Mouse (Mus musculus) cortical plate, adult 2 months (tissue): ENCODE results near the gene Opa1. TPM values are rescaled to one million over a fixed set of nuclear protein-coding genes. Genes with fewer than 3 reads are reported as not detected.

Source experiments
- H3K27ac ChIP-seq: fragments of 200-500 bp; 2 replicates; pipeline ENCODE4 v1.5.1; 2012; ENCODE audit warnings: low read length, control low read depth, inconsistent platforms; ENCODE audit not compliant: insufficient read depth
- H3K4me1 ChIP-seq: fragments of 200-500 bp; 2 replicates; pipeline ENCODE4 v1.6.1; 2011; ENCODE audit warnings: low read length; ENCODE audit not compliant: control insufficient read depth, insufficient read depth
- H3K4me3 ChIP-seq: fragments of 200-500 bp; 2 replicates; pipeline ENCODE4 v1.5.1; 2011; ENCODE audit warnings: mild to moderate bottlenecking, low read length, control low read depth; ENCODE audit not compliant: insufficient read depth
- CTCF ChIP-seq: fragments of 200-500 bp; IDR thresholded peaks from 2 replicates; pipeline ENCODE4 v1.5.1; 2011; ENCODE audit warnings: mild to moderate bottlenecking, control low read depth, low read length; ENCODE audit not compliant: insufficient read depth; ENCODE audit errors: extremely low read depth
- POLR2A ChIP-seq: fragments of 200-500 bp; IDR thresholded peaks from 2 replicates; pipeline ENCODE4 v1.6.1; 2011; ENCODE audit warnings: mild to moderate bottlenecking, low read length, control low read depth; ENCODE audit not compliant: insufficient read depth; ENCODE audit errors: extremely low read depth
- polyA plus RNA-seq: library from polyadenylated mRNA; depleted of rRNA; stranded (reverse); fragments of >200 nt; gene quantifications from 2 replicates; pipeline ENCODE4 v1.2.3, GENCODE M21; 2012; rRNA removed

The Opa1 gene
- polyA plus RNA-seq, 1 experiment: 52.2 TPM

DNA sequence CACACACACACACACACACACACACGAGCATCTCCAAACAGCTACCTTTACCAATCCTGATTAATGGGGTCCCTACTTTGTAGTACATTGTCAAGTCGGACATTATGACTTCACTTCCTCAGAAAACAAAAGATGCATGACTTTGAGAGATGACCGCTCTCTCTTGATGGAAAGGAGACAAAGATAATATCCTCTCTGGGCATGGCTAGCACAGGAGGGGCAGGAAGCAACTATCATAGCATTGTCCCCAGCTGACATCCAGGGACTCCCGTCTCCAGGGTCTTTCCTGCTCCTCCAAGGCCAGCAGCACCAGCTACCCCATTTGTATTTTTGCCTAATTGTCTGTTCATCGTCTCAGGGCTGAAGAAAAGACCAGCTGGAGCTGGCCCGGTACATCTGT lies 107.0 kb downstream of the Opa1 start:
- H3K4me1 ChIP-seq: peaks cover 2% of the 10 kb centered on the region; the same call in 1 of the 2 replicates
- H3K27ac ChIP-seq: no peak overlapping the region
- TF ChIP-seq POLR2A: no peak
- no peak for TF ChIP-seq CTCF
- no peak overlapping the region for H3K4me3 ChIP-seq

DNA sequence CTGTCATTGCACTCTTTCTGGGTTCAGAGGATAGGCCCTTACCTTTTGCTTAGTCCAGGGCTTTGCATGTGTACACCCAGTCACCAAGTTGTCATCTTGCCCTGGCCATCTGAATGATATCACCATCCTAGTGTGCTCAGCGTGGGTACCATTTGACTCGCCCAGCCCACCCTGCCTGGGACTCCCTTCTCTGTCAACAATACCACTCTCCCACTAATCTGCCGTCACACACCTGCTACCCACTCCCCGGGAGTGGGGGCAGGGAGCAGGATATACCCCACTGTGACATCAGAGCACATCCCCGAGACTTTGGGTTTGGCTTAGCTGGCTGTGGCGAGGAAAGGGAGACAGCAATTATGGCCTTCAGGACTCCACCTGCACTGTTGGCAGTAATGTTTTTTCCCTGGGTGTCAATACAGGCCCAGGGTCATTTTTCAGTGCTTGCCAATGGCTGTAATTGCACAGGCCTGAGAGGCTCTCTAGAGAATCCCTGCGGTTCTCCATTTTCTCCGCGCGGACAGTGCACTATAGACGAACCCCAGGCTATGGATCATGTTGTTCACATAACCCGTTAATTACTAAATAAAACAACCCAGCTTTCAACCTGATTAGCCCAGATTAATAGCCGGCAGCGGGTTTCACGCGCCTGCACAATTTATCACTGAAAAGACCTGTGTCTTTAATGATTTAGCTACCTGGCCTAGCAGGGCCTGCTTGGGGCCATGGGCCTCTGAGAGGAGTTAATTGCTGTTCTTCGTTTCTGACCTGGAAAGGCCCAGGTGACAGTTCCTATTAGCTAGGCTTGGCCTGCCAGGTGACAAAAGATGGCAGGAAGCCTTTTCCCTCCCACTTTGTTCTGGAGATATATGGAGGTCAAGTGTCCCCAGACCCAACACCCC lies 109.1 kb downstream of the Opa1 start:
- Histone ChIP-seq H3K4me1 (peaks cover 2% of the 10 kb centered on the region; the same call in 1 of the 2 replicates), H3K4me3 (no peak overlapping the region), H3K27ac (no peak overlapping the region)
- TF ChIP-seq CTCF: no peak
- TF ChIP-seq POLR2A: no peak

DNA sequence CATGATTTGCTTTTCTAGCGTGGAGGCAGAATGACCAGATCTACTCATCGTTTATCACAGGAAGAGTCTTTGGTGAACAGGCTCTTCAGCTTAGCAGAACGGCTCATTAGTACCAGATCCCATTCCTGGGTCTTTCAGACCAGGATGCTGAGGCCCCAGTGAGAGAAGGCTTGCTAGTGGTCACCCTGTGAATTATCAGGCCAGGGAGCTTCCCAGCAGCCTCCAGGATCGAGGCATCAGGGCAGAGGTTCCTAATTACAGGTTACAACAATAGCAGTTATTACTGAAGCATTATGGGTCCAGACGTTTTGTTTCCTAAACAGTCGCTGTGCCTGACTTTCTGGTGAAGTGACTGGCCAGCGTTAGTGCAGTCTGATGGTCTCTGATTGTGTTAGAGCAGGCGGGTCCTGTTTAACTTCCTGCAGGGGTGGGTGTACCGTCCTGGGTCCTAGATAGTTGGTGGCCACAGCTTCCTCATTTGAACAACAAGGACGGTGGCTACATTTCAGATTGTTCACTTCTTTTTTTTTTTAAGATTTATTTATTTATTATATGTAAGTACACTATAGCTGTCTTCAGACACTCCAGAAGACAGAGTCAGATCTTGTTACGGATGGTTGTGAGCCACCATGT lies 110.2 kb downstream of the Opa1 start:
- Histone ChIP-seq H3K4me3 (no peak overlapping the region), H3K4me1 (no peaks in the 10 kb centered on the region), H3K27ac (no peak overlapping the region)
- TF ChIP-seq CTCF (no peak), POLR2A (no peak)

DNA sequence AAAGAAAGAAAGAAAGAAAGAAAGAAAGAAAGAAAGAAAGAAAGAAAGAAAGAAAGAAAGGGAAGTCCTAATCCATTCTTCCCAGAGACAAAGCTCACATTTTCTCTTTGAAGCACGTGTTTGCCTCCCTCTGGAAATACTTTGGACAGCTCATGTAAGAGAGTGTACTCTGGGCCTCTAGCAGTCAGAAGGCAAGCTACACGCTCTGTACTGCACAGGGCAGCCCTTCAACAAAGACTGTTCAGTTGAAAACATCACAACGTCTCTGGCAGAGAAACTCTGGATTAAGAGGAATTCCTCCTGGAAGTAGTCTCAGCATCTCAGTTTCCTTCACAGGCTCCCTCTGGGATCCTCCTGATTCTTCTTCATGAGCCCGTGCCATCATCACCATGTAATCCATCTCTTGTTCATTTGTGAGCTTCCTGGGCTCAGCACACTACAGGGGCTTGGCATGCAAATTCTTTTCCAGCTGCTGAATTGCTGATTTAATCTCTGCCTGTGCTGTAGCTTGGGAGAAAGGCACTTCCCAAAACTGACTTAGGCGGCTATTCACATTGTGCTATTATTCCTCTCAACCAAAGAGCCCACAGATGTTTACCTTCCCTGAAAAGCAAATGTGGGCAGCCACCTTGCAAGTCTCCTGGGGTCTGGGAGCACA lies 114.0 kb downstream of the Opa1 start:
- Histone ChIP-seq H3K27ac (no peak overlapping the region), H3K4me3 (no peak overlapping the region)

DNA sequence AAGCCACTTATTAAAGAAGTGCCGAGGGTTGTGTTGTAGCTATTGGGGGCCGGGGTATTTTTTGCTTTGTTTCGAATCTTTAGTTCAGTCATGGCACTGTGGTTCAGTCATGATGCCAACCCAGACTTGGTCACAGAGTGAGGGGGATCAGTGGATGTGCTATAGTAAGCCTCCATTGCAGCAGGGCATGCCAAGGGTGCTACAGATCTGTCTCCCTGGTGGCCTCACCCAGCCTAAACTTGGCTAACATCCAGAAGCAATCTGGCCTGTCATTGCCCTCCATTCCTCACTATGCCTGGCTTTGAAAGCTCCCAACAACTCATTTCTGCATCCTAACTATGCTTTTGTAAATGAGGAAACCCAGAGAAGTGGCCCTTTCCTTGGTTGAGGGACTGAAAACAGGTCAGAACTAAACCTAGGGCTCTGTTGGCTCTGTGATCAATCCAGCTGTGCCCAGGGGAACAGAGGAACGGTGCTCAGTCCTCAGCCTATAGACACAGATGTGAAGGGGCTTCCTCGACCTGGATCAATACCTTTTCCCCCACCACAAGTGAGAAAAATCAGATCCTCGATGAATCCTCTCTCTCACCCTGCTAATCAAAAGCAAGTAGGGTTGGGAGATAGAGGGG lies 114.8 kb downstream of the Opa1 start:
- Histone ChIP-seq H3K4me1 (no peaks in the 10 kb centered on the region), H3K27ac (no peak overlapping the region), H3K4me3 (no peak overlapping the region)
- TF ChIP-seq POLR2A: no peak
- no peak for TF ChIP-seq CTCF

More for the DNA sequence above, 114.0 kb downstream of the Opa1 start:
- TF ChIP-seq CTCF (no peak), POLR2A (no peak)
- H3K4me1 ChIP-seq: no peaks in the 10 kb centered on the region

DNA sequence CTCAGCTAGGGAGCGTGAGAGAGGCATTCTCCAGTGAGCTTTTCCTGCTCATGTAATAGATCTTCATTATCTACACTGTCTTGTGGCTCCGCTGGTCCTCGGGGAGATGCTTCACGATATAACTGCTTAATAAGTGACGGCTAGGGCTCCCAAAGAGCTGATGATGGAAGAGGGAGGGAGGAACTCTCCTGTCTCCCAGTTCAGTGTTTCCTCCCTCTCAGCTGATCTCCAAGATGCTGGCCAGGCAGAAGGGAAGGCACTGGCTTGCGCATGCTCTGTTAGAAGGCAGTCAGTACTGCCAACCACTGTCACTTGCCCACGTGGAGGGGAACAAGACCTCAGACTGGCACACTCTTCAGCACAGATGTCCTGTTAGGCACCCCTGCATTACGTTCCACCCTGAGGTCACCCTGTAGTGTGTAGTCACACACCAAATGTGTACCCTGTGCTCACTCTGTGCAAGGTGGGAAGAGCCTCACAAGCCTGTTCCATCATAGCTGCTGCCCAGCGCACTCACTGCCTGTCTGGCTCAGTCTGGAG lies 115.4 kb downstream of the Opa1 start:
- no peaks in the 10 kb centered on the region for H3K4me1 ChIP-seq

More for the DNA sequence above, 115.4 kb downstream of the Opa1 start:
- H3K4me3 ChIP-seq: no peak overlapping the region
- no peak overlapping the region for H3K27ac ChIP-seq
- no peak for TF ChIP-seq CTCF
- no peak for TF ChIP-seq POLR2A

Other genes with a start within 250 kb of the Opa1 start
- gene Atp13a5, start 200.6 kb upstream of the Opa1 start, polyA plus RNA-seq: 9.9 and 10.0 TPM in 2 replicates
- 15.6 and 17.9 TPM in 2 replicates for gene Atp13a4, start 34.5 kb upstream of the Opa1 start, polyA plus RNA-seq